Mouse (Mus musculus) adrenal gland, adult 18-20 months (tissue): ENCODE data around the gene Ccl22. TPM values are rescaled to one million over a fixed set of nuclear protein-coding genes. Genes with fewer than 3 reads are reported as not detected.

Source experiments
- total RNA-seq, 2 experiments: library from RNA; stranded (reverse); gene quantifications; 1 replicate in 1 of 2; 2 replicates in 1 of 2; pipeline ENCODE4 v1.2.3; 2021

Ccl22 gene
- total RNA-seq, 2 experiments from 2014 or later, result 0.60 TPM; not detected in 1

Other genes starting within 250 kb of the Ccl22 start
- gene Cpne2, start 212.6 kb upstream of the Ccl22 start, total RNA-seq, result 10 to 100 TPM; 14.7 to 18.5 TPM
- gene Rspry1, start 143.7 kb upstream of the Ccl22 start, total RNA-seq, result 10 to 100 TPM; 23.3 to 25.3 TPM
- 10 to 100 TPM; 38.0 to 39.3 TPM for gene Fam192a, start 143.6 kb upstream of the Ccl22 start, total RNA-seq
- 10 to 100 TPM; 60.6 to 66.6 TPM for gene Arl2bp, start 79.0 kb upstream of the Ccl22 start, total RNA-seq
- gene Pllp, start 49.3 kb upstream of the Ccl22 start, total RNA-seq, result under 1 TPM; 0.46 to 0.93 TPM
- 10 to 100 TPM; 31.3 to 35.4 TPM for gene Cx3cl1, start 26.4 kb downstream of the Ccl22 start, total RNA-seq
- 1 to 10 TPM; 1.4 to 1.8 TPM for gene Ccl17, start 64.9 kb downstream of the Ccl22 start, total RNA-seq
- 100 to 1,000 TPM; 178 to 203 TPM for gene Coq9, start 92.7 kb downstream of the Ccl22 start, total RNA-seq
- 100 to 1,000 TPM in 1 of 2 experiments, 10 to 100 TPM in 1; 85.5 to 102 TPM for gene Ciapin1, start 92.8 kb downstream of the Ccl22 start, total RNA-seq
- gene Polr2c, start 111.9 kb downstream of the Ccl22 start, total RNA-seq, result 10 to 100 TPM; 61.9 to 65.1 TPM
- gene Dok4, start 130.7 kb downstream of the Ccl22 start, total RNA-seq, result 1 to 10 TPM; 7.7 to 9.8 TPM
- gene Ccdc102a, start 172.5 kb downstream of the Ccl22 start, total RNA-seq, result 1 to 10 TPM; 5.2 to 5.5 TPM
- 1 to 10 TPM; 1.4 to 1.6 TPM for gene Adgrg5, start 178.1 kb downstream of the Ccl22 start, total RNA-seq
- gene Adgrg1, start 229.2 kb downstream of the Ccl22 start, total RNA-seq, result 10 to 100 TPM; 24.1 to 43.3 TPM